Mouse (Mus musculus): ENCODE measurements around the gene Elmo1. TPM values are rescaled to one million over a fixed set of nuclear protein-coding genes. Genes with fewer than 3 reads are reported as not detected.

Elmo1 gene
- total and polyA plus RNA-seq, 3 experiments: 0.16 to 5.3 TPM; not detected in 1

DNA sequence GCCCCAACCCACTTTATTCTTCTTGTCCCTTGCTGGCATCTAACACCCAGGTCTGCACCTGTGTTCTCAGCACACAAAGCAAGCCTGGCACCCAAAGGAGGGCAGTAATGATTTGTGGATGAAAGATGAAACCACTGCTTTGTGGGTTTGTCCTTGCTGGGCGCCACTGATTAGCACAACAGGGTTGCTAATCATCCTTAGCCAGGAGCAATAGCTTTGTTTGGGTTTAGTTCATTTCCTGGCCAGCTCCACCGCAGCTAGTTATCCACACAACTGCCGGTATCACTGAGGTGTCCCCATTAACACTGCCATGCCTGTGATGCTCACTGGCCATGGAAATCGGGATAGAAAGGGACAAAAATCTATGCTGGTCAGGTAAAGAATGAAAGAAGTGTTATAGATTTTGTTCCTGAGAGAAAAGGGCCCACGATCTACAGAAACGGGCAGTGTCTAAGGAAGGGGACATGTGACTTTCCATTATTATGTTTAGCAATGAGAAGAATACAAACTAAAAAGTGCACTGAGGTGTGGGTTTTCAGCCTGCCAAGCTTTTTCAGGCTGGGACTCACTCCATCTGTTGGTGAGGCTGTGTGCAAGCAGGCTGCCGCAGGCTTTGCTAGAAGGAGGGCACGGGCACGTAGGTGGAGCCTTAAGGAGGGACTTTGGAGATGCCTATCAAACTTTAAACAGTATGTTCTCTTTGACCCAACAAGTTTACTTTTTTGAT is 93.3 kb downstream of the Elmo1 start:
- Histone ChIP-seq H3K36me3 (replicated peaks) (no peaks in the 10 kb centered on the region), H3K4me3 (ENCODE audit: low read depth, low read length) (no peak overlapping the region), H3K4me1 (ENCODE audit: insufficient read depth, low read depth, low read length) (no peaks in the 10 kb centered on the region), H3K9me3 (replicated peaks) (no peaks in the 10 kb centered on the region), H3K27me3 (ENCODE audit: insufficient read depth, low read length) (0 out of 2 replicates have a peak, but pooled peaks cover 2% of the 10 kb centered on the region)
- ATAC-seq (ENCODE audit: extremely low read depth, insufficient number of reproducible peaks, low FRiP score, poor library complexity, severe bottlenecking) (no peak), DNase-seq (ENCODE audit: low spot score) (no peak)
- TF ChIP-seq POLR2AphosphoS5 (IDR thresholded peaks at IDR 0.05; ENCODE audit: insufficient replicate concordance, low read depth, low read length) (no peak), GATA1 (IDR thresholded peaks at IDR 0.05; ENCODE audit: borderline replicate concordance, low read length) (no peak), TAL1 (conservative IDR thresholded peaks at IDR 0.05; ENCODE audit: low read depth, low read length) (no peak)

DNA sequence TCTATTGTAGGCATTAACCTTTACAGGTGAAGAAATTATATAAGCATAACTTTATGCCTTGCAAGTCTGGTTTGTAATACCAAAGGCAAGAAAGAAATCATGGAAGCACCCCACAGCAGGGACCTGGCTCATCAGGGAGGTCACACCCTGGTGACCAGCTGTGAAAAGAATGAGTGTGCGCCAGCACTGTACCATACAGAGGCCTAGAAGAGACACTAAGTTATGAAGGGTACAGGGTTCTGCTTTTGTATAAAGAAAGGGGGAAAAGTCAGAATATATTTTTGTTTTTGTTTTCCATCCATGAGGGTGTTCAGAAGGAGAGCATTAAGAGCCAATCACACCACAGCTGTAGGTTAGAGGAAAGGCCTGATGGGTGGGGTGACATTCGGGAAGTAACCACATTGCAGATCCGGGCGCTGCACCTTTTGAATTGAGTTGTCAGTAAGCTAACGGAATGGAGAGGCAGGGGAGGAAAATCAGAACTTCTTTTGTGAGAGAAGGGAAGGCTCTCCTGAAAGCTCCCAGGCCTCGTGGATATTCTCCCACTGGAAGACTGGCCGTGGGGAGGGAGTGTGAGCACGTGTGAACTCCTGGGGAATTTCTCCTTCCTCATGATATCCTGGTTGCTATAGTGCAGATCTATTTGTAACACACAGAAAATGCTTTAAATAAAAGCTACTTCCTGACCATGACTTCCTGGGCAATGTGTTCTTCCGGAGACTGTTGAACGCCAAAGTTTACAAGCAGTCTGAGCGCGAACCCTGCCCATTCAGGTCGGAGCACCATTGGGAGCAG is 94.0 kb downstream of the Elmo1 start:
- Histone ChIP-seq H3K36me3 (replicated peaks) (no peaks in the 10 kb centered on the region), H3K4me1 (ENCODE audit: insufficient read depth, low read depth, low read length) (no peaks in the 10 kb centered on the region), H3K9me3 (replicated peaks) (no peaks in the 10 kb centered on the region), H3K4me3 (ENCODE audit: low read depth, low read length) (no peak overlapping the region), H3K27me3 (ENCODE audit: insufficient read depth, low read length) (no peaks in the 10 kb centered on the region)
- ATAC-seq (ENCODE audit: extremely low read depth, insufficient number of reproducible peaks, low FRiP score, poor library complexity, severe bottlenecking): no peak
- TF ChIP-seq GATA1 (IDR thresholded peaks at IDR 0.05; ENCODE audit: borderline replicate concordance, low read length): no peak
- DNase-seq (ENCODE audit: low spot score): no peak

DNA sequence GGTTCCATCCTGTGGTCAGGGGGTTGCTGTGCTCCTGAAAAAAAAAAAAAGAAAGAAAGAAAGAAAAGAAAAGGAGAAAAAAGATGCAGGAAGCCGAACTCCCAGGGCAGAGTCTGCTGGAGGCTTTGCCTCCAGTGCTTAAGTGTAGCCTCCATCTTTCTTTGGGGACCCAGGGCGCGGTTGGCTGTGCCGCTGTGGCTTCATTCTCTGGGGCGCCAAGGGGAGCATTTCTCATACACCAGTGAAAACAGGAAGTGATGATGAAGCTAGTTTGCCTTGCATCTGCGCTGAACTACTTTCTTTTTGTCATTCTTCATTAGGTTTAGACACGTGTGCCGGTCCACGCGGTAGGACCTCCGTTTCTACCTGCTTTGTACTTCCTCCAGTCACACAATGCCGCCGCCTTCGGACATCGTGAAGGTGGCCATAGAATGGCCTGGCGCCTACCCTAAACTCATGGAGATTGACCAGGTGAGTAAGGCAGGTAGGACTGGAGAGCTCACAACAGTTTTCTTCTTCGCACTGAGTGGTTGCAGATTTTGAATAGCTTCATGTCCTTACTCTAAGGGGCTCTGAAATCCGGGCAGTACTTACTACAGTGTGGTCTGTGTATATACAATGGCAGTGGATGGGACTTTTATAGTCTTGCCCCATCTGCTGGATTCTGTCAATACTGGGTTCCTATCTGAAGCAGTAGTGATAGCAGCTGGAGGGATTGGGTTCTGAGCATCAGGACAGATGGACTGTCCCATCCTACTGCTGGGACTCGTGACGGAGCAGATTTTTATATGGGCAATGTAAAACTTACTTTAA is 94.8 kb downstream of the Elmo1 start:
- Histone ChIP-seq H3K9me3 (replicated peaks) (no peaks in the 10 kb centered on the region), H3K36me3 (replicated peaks) (no peaks in the 10 kb centered on the region), H3K4me1 (ENCODE audit: insufficient read depth, low read depth, low read length) (no peaks in the 10 kb centered on the region), H3K4me3 (ENCODE audit: low read depth, low read length) (no peak overlapping the region), H3K27me3 (ENCODE audit: insufficient read depth, low read length) (no peaks in the 10 kb centered on the region)
- ATAC-seq (ENCODE audit: extremely low read depth, insufficient number of reproducible peaks, low FRiP score, poor library complexity, severe bottlenecking): no peak
- TF ChIP-seq GATA1 (IDR thresholded peaks at IDR 0.05; ENCODE audit: borderline replicate concordance, low read length): no peak
- DNase-seq (ENCODE audit: low spot score): no peak

DNA sequence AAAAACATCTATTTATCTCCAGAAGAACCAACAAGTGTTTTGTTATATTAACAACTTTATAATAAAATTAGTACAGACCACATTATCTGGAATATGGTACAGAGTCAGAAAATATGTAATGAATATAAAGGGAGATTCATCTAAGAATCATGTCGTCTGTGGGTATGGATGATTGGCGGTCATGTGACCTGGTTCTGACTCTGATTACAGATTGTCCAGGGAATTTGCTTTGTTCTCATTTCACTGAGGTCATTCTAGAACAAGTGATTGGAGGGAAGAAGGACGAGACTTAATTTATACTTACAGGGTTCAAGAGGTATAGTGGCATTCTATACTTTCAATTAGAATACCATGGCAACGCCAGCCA is 95.4 kb downstream of the Elmo1 start:
- no peaks in the 10 kb centered on the region for H3K36me3 ChIP-seq (replicated peaks)
- DNase-seq (ENCODE audit: low spot score) (no peak), ATAC-seq (ENCODE audit: extremely low read depth, insufficient number of reproducible peaks, low FRiP score, poor library complexity, severe bottlenecking) (no peak)
- no peaks in the 10 kb centered on the region for H3K9me3 ChIP-seq (replicated peaks)
- TF ChIP-seq GATA1 (IDR thresholded peaks at IDR 0.05; ENCODE audit: borderline replicate concordance, low read length) (no peak), GATA2 (IDR thresholded peaks at IDR 0.05; ENCODE audit: borderline replicate concordance, low read depth, low read length) (no peak), TAL1 (conservative IDR thresholded peaks at IDR 0.05; ENCODE audit: low read depth, low read length) (no peak), POLR2AphosphoS5 (IDR thresholded peaks at IDR 0.05; ENCODE audit: insufficient replicate concordance, low read depth, low read length) (no peak), CTCF (IDR thresholded peaks at IDR 0.05; ENCODE audit: low read depth, low read length) (no peak)
- H3K4me1 ChIP-seq (ENCODE audit: insufficient read depth, low read depth, low read length): no peaks in the 10 kb centered on the region
- no peaks in the 10 kb centered on the region for H3K27me3 ChIP-seq (ENCODE audit: insufficient read depth, low read length)
- H3K4me3 ChIP-seq (ENCODE audit: low read depth, low read length): no peak overlapping the region

DNA sequence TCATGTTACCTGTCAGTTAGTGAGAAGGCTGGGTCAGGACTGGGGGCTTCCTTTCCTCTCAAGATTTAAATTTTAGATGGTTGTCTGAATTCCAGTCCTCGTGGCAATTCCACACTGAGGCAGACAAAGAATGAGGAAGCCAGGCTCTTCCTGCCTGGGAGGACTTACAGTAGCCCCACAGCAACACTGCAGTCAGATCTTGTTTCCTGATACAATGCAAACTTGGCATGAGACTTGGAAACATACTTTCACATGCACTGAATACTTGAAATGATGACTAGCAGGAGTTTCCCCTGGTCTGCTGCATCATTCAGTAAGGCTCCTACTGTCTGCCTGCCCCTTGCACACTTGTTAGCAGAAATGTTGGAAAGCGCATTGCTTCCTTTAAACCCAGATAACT is 97.3 kb downstream of the Elmo1 start:
- Histone ChIP-seq H3K4me1 (ENCODE audit: insufficient read depth, low read depth, low read length) (no peaks in the 10 kb centered on the region), H3K27me3 (ENCODE audit: insufficient read depth, low read length) (no peaks in the 10 kb centered on the region), H3K9me3 (replicated peaks) (no peaks in the 10 kb centered on the region), H3K36me3 (replicated peaks) (no peaks in the 10 kb centered on the region), H3K4me3 (ENCODE audit: low read depth, low read length) (no peak overlapping the region)
- no peak for DNase-seq (ENCODE audit: low spot score)
- no peak for ATAC-seq (ENCODE audit: extremely low read depth, insufficient number of reproducible peaks, low FRiP score, poor library complexity, severe bottlenecking)
- TF ChIP-seq TAL1 (conservative IDR thresholded peaks at IDR 0.05; ENCODE audit: low read depth, low read length) (no peak), GATA2 (IDR thresholded peaks at IDR 0.05; ENCODE audit: borderline replicate concordance, low read depth, low read length) (no peak), GATA1 (IDR thresholded peaks at IDR 0.05; ENCODE audit: borderline replicate concordance, low read length) (no peak), POLR2AphosphoS5 (IDR thresholded peaks at IDR 0.05; ENCODE audit: insufficient replicate concordance, low read depth, low read length) (no peak), CTCF (IDR thresholded peaks at IDR 0.05; ENCODE audit: low read depth, low read length) (no peak)

DNA sequence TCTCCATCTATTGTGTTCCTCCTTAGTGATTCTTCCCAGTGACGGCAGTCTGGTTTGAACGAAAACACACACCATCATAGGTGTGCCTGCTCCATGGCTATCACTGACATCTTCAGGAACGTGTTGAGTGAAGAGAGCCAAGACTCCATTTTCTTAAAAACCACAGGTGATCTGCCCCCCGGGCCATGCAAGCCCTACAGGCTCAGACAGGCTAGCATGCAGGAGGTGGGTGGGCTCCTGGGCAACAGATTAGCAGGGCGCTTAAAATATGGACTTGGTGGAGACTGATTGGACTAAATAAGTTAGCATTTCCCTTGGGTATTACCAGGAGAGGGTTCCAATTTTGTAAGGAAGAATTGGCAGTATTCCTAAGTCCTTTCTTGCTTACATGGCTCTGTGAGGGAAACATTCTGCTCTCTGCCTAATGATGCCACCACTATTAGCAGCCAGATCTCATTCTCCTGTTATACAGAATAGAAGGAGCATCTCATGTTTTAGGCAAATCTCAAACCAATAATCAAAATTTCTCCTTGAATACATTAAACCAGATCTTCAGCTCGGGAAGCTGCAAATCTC is 101.7 kb downstream of the Elmo1 start:
- DNase-seq (ENCODE audit: low spot score) (no peak), ATAC-seq (ENCODE audit: extremely low read depth, insufficient number of reproducible peaks, low FRiP score, poor library complexity, severe bottlenecking) (no peak)
- H3K4me3 ChIP-seq (ENCODE audit: low read depth, low read length): no peak overlapping the region
- H3K9me3 ChIP-seq (replicated peaks): no peaks in the 10 kb centered on the region
- no peaks in the 10 kb centered on the region for H3K36me3 ChIP-seq (replicated peaks)
- no peak for TF ChIP-seq POLR2AphosphoS5 (IDR thresholded peaks at IDR 0.05; ENCODE audit: insufficient replicate concordance, low read depth, low read length)
- TF ChIP-seq GATA1 (IDR thresholded peaks at IDR 0.05; ENCODE audit: borderline replicate concordance, low read length): no peak
- TF ChIP-seq GATA2 (IDR thresholded peaks at IDR 0.05; ENCODE audit: borderline replicate concordance, low read depth, low read length): no peak
- H3K27me3 ChIP-seq (ENCODE audit: insufficient read depth, low read length): 0 out of 2 replicates have a peak, but pooled peaks cover 2% of the 10 kb centered on the region
- H3K4me1 ChIP-seq (ENCODE audit: insufficient read depth, low read depth, low read length): no peaks in the 10 kb centered on the region
